Mouse (Mus musculus) neural tube, embryonic 15.5 days (tissue): ENCODE data around the gene Gskip. TPM values are rescaled to one million over a fixed set of nuclear protein-coding genes. Genes with fewer than 3 reads are reported as not detected.
A peak's percentile ranks its signal among the peaks of the same experiment; 100 is the strongest.

Experiments used
- ATAC-seq: fragments of 200-750 bp; cut with Nextera tagmentation; 2 replicates; pipeline ENCODE4 v1.8.0; 2017; ENCODE audit warnings: mild to moderate bottlenecking, moderate TSS enrichment, moderate library complexity; ENCODE audit not compliant: low FRiP score
- H3K27ac ChIP-seq: fragments of 300-500 bp; sonication (generic); replicated peaks from 2 replicates; pipeline ENCODE4 v1.5.1; 2015; ENCODE audit warnings: mild to moderate bottlenecking, inconsistent platforms
- H3K27me3 ChIP-seq: fragments of 300-500 bp; sonication (generic); replicated peaks from 2 replicates; pipeline ENCODE4 v1.6.1; 2015; ENCODE audit warnings: inconsistent platforms
- H3K36me3 ChIP-seq: fragments of 300-500 bp; sonication (generic); 2 replicates; pipeline ENCODE4 v1.6.1; 2015; ENCODE audit warnings: inconsistent platforms
- H3K4me1 ChIP-seq: fragments of 300-500 bp; sonication (generic); 2 replicates; pipeline ENCODE4 v1.6.1; 2015; ENCODE audit warnings: inconsistent platforms
- H3K4me2 ChIP-seq: fragments of 300-500 bp; sonication (generic); 2 replicates; pipeline ENCODE4 v1.6.1; 2015; ENCODE audit warnings: inconsistent platforms, mild to moderate bottlenecking, moderate library complexity
- H3K4me3 ChIP-seq: fragments of 300-500 bp; sonication (generic); replicated peaks from 2 replicates; pipeline ENCODE4 v1.5.1; 2015; ENCODE audit warnings: mild to moderate bottlenecking, inconsistent platforms
- H3K9ac ChIP-seq: fragments of 300-500 bp; sonication (generic); replicated peaks from 2 replicates; pipeline ENCODE4 v1.6.1; 2015; ENCODE audit warnings: mild to moderate bottlenecking, inconsistent platforms
- H3K9me3 ChIP-seq: fragments of 300-500 bp; sonication (generic); replicated peaks from 2 replicates; pipeline ENCODE4 v1.6.1; 2016; ENCODE audit warnings: inconsistent platforms
- WGBS: fragments of 180-500 bp; shearing (Covaris S2); methylation state at CpG from one replicate; pipeline ENCODE4 v1.1.7; 2015; ENCODE audit warnings: mixed read lengths; 5-methylcytosine and 5-hydroxymethylcytosine counted together
- polyA plus RNA-seq: library from polyadenylated mRNA; unstranded; fragments of >200 nt; fragmentation: Nextera tagmentation; extraction: Ambion mirVana; gene quantifications from 2 replicates; pipeline ENCODE4 v1.2.1, GENCODE M21; 2015

Gene Gskip
- polyA plus RNA-seq, 1 experiment from 2014 or later = 27.6 TPM

DNA sequence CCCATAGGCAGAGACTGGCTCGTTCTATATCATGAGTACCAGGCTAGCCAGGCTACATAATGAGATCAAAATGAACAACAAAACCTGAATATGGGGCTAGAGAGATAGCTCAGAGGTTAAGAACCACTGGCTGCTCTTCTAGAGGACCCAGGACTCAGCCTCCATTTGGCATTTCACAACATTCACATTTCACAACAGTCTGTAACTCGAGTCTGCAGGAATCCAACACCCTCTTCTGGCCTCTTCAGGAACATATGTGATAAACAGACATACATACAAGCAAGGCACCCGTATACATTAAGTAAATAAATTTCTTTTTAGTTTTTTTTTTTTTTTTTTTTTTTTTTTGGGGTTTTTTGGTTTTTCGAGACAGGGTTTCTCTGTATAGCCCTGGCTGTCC is 3.9 kb downstream of the Gskip start:
- Histone ChIP-seq H3K4me1 (peaks cover 24% of the 10 kb centered on the region), H3K9me3 (no peaks in the 10 kb centered on the region), H3K4me3 (no peak overlapping the region), H3K4me2 (no peak overlapping the region), H3K27me3 (no peaks in the 10 kb centered on the region), H3K9ac (no peak overlapping the region), H3K27ac (no peak overlapping the region), H3K36me3 (peaks cover 26% of the 10 kb centered on the region)
- WGBS = 93% methylated on average over 3 of the region's 4 CpGs
- no peak for ATAC-seq

DNA sequence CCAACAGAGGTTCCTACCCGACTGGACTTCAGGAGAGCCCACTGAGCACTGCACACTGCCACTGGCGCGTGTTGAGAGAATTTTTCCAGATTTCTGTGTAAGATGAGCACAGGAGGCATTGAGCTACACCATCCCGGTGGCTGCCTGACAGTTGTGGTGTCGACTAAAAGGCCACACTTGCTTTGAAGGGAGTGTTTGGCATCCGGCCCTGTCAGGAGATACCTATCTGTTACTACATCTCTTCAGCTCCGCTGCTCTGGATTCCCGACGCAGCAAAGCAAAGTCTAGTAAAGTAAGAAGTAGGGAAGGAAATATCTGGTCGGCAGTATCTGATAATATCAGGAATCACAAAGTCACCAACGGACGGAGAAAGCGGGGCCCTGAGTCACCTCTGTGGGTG is 4.8 kb downstream of the Gskip start:
- no peak for ATAC-seq
- Histone ChIP-seq H3K27me3 (no peaks in the 10 kb centered on the region), H3K27ac (no peak overlapping the region), H3K36me3 (peaks cover 30% of the 10 kb centered on the region), H3K4me2 (no peak overlapping the region), H3K4me1 (peaks cover 19% of the 10 kb centered on the region), H3K4me3 (no peak overlapping the region), H3K9ac (no peak overlapping the region), H3K9me3 (no peaks in the 10 kb centered on the region)
- WGBS = 96% methylated on average over 13 of the region's 13 CpGs

DNA sequence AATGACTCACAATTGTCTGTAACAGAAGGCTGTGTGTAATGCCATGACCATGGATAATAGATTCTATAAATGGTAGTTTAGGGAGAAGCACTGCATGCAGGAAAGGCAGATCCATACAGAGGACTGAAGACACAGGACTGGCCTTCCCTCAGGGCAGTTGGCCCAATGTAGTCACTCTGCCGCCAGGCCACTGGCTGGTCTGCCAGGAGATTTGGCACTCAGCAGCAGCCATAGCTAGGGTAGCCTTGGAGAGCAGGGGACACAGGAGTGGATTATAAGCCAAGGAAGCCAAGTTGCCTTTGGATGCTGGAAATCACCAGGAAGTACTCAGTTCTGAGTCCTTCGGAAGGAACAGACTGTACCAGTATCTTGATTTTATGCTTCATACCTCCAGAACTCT is 9.4 kb downstream of the Gskip start:
- Histone ChIP-seq H3K9me3 (no peaks in the 10 kb centered on the region), H3K27ac (no peak overlapping the region), H3K4me3 (no peak overlapping the region), H3K4me1 (0 out of 2 replicates have a peak, but pooled peaks cover 3% of the 10 kb centered on the region), H3K36me3 (peaks cover 31% of the 10 kb centered on the region), H3K4me2 (no peak overlapping the region), H3K27me3 (no peaks in the 10 kb centered on the region), H3K9ac (no peak overlapping the region)
- WGBS = 98% methylated on average over 2 of the region's 2 CpGs
- ATAC-seq = no peak

DNA sequence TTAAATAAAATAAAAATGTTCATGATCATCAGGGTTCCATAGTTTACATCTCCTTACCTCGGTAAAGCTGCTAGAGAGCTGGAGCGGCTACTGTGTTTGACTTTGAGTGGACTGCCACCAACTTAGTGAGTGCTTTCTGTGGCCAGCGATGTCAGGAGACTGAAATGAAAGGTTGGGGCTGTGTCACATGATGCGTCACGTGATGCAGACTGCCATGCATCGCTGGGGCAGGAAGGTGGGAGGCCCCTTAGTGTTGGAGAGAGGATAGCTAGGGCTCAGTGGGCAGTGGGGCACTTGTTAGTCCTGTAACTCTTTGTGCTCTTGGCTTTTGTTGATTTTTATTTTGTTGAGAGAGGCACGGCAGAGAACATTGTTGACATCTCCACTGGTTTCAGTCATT is 11.2 kb downstream of the Gskip start:
- H3K27me3 ChIP-seq = no peaks in the 10 kb centered on the region
- H3K4me3 ChIP-seq = no peak overlapping the region
- no peaks in the 10 kb centered on the region for H3K9me3 ChIP-seq
- 82% methylated on average over 7 of the region's 7 CpGs for WGBS
- H3K36me3 ChIP-seq = peaks cover 29% of the 10 kb centered on the region
- no peak overlapping the region for H3K4me2 ChIP-seq
- no peak overlapping the region for H3K27ac ChIP-seq
- ATAC-seq = no peak
- H3K4me1 ChIP-seq = 0 out of 2 replicates have a peak, but pooled peaks cover 3% of the 10 kb centered on the region
- no peak overlapping the region for H3K9ac ChIP-seq

DNA sequence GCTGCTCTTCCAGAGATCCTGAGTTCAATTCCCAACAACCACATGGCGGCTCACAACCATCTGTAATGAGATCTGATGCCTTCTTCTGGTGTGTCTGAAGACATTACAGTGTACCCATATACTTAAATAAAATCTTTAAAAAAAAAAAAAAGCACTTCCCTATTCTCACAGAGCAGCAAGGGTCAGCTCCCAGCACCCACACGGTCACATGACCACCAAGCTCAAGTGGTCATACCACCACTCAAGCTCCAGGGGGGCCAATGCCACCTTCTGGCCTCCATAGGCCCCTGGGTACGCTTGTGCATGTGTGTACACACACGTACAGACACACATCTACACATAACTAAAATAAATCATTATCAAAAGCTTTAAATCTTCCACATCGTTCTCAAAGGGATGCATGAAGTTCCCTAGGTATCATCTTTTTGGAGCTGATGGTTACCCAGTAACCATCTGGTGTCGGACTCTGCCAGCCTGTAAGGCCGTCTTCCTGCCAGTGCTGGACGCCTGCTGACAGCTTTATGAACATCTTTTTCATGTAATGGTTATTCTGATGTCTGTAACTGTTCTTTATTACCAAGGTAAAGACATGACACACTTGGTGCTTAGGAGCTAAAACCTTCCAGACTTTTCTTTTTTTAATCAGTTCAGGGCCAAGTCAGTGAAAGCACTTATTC is 12.6 kb downstream of the Gskip start:
- Histone ChIP-seq H3K27ac (no peak overlapping the region), H3K4me2 (no peak overlapping the region), H3K36me3 (peaks cover 34% of the 10 kb centered on the region), H3K9me3 (no peaks in the 10 kb centered on the region), H3K27me3 (no peaks in the 10 kb centered on the region), H3K4me3 (no peak overlapping the region), H3K4me1 (0 out of 2 replicates have a peak, but pooled peaks cover 3% of the 10 kb centered on the region), H3K9ac (no peak overlapping the region)
- 81% methylated on average over 8 of the region's 8 CpGs for WGBS
- no peak for ATAC-seq

DNA sequence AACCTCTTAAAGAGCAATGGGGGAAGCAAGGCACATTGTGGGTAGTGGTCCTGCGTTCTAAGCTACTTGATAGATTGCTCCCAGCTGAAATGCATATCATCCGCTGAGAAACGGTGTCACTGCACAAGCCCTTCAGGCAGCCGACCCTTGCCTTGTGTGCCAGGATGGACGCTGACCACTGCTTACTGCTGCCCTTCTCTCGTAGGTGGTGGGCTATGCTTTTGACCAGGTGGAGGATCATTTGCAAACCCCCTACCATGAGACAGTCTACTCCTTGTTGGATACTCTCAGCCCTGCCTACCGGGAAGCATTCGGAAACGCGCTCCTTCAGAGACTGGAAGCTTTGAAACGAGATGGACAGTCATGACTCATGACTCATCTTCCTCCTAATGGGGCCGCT is 15.8 kb downstream of the Gskip start:
- H3K27ac ChIP-seq = no peak overlapping the region
- no peak overlapping the region for H3K4me3 ChIP-seq
- 90% methylated on average over 12 of the region's 12 CpGs for WGBS
- H3K9ac ChIP-seq = no peak overlapping the region
- H3K9me3 ChIP-seq = no peaks in the 10 kb centered on the region
- no peaks in the 10 kb centered on the region for H3K27me3 ChIP-seq
- H3K4me2 ChIP-seq = no peak overlapping the region
- no peak for ATAC-seq
- 0 out of 2 replicates have a peak, but pooled peaks cover 3% of the 10 kb centered on the region for H3K4me1 ChIP-seq
- peaks cover 24% of the 10 kb centered on the region for H3K36me3 ChIP-seq

DNA sequence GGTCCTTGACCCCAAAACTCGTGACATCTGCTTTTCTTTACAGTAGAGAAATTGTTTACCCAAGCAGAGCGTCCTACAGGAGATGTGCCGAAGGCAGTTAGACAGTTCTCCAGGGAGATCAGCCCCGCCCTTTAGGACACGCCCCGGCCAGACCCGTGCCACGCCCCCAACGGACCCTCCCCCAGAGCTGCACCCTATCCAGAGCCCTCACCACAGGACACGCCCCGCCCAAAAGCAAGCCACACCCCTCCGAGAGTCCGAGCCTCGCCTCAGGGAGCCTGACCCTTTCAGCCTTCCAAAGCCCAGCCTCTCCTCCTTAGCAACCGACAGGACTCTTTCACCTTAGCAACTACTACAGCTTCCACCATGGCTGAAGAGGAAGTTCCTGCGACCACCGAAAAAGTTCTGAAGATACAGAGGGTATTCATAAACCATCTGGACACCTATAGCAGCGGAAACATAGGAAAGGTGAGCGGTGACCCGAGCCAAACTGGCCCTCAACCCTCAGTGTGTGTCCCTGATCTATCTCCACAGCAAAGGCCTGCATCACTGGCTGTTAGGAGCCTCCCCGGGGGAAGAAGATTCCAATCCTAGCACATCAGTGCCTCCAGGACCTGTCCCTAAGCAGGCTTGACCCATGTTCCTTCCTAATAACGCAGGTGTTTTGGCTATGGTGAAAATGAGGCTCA is 21.3 kb downstream of the Gskip start, which contains the start of gene Ak7:
Gene Ak7, plus strand, starts transcription at position 178 of the 689 bp plus-strand sequence.
- H3K4me1 ChIP-seq = 0 out of 2 replicates have a peak, but pooled peaks cover 3% of the 10 kb centered on the region
- no peak for ATAC-seq
- 10% methylated on average over 22 of the region's 22 CpGs for WGBS
- no peak within 1 kb of the TSS for H3K4me3 ChIP-seq
- peak within 1 kb of the TSS; percentile 34 for H3K4me2 ChIP-seq
- H3K27me3 ChIP-seq = no peaks in the 10 kb centered on the region
- H3K36me3 ChIP-seq = peaks cover 15% of the 10 kb centered on the region
- H3K27ac ChIP-seq = no peak within 1 kb of the TSS
- no peaks in the 10 kb centered on the region for H3K9me3 ChIP-seq
- no peak within 1 kb of the TSS for H3K9ac ChIP-seq

DNA sequence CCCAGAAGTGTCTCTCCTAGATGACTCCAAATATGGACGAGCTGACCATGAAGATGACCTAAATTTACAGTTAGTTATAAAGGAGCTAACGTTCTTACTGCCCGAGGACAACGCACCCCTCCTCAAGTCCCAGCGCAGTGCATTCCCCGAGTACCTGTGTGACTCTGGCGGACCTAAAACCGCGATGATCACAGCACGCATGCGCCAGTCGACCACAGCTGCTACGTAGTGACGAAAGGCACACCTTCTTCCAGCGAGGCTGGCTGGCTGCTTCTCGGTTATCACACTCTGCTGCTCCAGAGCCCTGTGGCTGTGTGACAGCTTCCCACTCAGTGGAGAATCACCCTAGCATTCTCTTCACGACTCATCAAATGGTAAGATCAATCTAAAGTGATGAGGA is 34.0 kb downstream of the Gskip start:
- no peaks in the 10 kb centered on the region for H3K36me3 ChIP-seq
- no peak overlapping the region for H3K27ac ChIP-seq
- H3K9ac ChIP-seq = no peak overlapping the region
- no peak for ATAC-seq
- peak overlapping the region; percentile 30 for H3K4me2 ChIP-seq
- H3K9me3 ChIP-seq = no peaks in the 10 kb centered on the region
- no peak overlapping the region; the same call in 1 of the 2 replicates for H3K4me3 ChIP-seq
- no peaks in the 10 kb centered on the region for H3K27me3 ChIP-seq
- H3K4me1 ChIP-seq = peaks cover 10% of the 10 kb centered on the region
- 71% methylated on average over 17 of the region's 17 CpGs for WGBS

DNA sequence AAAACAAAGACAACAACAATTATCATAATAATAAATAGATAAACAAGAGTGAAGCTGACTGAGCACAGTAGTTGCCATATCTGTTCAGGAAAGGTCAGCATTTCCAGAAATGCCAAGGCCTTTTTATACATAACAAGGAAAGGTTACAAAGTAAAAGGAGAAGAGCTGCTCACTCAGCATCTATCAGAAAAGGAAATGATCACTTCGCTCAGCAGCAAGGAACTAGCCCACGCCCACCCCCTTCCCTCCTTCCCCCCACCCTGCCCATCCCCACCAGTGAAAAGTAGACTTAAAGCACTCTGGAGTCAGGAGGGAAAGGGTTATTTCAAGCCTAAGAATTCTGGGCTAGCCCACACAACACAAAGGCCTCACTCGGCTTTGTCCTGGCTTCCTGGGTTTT is 35.6 kb downstream of the Gskip start:
- no peaks in the 10 kb centered on the region for H3K9me3 ChIP-seq
- no peak overlapping the region for H3K9ac ChIP-seq
- no peaks in the 10 kb centered on the region for H3K36me3 ChIP-seq
- no peaks in the 10 kb centered on the region for H3K27me3 ChIP-seq
- no peak overlapping the region for H3K4me3 ChIP-seq
- WGBS = 70% methylated on average over 3 of the region's 3 CpGs
- ATAC-seq = no peak
- H3K4me2 ChIP-seq = no peak overlapping the region
- H3K4me1 ChIP-seq = peaks cover 10% of the 10 kb centered on the region
- no peak overlapping the region for H3K27ac ChIP-seq

DNA sequence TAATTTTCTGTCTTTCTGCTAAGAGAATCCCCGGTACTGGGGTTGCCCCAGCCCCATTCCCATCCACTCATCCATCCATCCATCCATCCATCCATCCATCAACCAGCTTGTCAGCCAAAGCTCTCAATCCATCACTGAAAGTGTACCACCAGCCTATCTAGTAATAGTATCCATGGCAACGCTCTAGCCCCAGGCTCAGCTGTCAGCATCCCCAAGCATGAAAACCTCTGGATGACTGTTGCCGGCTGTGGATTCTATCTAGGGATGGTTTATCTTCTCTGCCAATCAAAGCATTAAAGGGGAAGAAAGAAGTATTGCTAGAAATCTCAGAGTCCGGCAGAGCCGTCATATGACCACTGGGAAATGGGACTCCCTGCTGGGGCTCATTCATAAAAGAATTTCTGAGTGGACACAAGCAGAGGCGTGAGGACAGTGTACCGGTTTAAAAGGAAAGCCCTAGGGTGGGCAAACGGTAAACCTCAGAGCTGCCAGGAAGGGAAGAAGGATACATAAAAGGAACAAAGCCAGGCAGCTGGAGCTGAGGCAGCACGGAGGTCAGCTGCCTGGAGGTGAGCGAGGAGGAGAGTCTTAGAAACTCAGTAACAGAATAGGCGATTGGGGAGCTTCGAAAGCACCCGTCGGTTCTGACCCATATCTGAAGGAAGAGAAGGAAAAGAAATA is 37.0 kb downstream of the Gskip start:
- Histone ChIP-seq H3K4me1 (peaks cover 10% of the 10 kb centered on the region), H3K27me3 (no peaks in the 10 kb centered on the region), H3K4me3 (no peak overlapping the region), H3K9me3 (no peaks in the 10 kb centered on the region), H3K36me3 (no peaks in the 10 kb centered on the region), H3K27ac (peak overlapping the region; percentile 58), H3K4me2 (peak overlapping the region; percentile 9; the same call in 1 of the 2 replicates), H3K9ac (no peak overlapping the region)
- ATAC-seq = no peak
- 36% methylated on average over 14 of the region's 14 CpGs for WGBS

DNA sequence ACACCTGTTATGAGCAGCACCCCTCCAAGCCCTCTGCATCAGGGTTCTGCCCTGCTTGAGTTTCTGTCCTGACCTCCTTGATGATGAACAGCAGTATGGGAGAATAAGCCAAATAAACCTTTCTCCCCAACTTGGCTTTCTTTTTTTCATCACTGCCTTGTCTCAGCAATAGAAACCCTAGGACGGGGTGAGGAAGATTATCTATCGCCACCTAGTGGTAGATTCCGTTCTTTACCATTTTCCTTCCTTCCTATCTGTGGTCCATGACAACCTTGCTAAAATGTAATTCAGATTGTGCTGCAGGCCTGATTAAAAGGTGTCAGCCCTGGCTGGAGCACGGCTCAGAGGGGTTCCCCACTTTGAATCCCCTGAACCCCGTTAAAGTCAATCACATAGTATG is 38.0 kb downstream of the Gskip start:
- H3K4me3 ChIP-seq = no peak overlapping the region
- H3K4me1 ChIP-seq = peaks cover 10% of the 10 kb centered on the region
- WGBS = 3% methylated on average over 5 of the region's 5 CpGs
- no peak overlapping the region for H3K9ac ChIP-seq
- H3K4me2 ChIP-seq = no peak overlapping the region
- no peaks in the 10 kb centered on the region for H3K9me3 ChIP-seq
- H3K27me3 ChIP-seq = no peaks in the 10 kb centered on the region
- peak; percentile 53; the same call in 1 of the 2 replicates for ATAC-seq
- no peak overlapping the region for H3K27ac ChIP-seq
- H3K36me3 ChIP-seq = no peaks in the 10 kb centered on the region

DNA sequence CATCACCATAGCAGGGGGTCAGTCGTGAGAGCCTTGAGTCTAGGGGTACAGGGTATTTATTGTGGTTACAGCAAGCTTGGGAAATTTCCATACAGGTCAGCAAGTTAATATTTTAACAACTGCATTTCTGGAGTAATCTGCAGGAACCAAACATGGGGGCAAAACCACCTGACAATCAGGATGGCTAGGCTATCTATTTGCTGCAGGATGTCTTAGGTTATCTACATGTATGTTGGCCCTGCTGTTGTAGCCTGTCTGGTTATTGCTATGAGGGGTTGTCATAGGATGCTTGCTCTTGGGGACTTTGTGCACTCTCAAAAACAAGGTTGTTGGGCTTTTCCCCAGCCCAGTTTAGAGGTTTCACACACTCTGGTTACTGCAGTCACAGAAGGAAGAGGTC is 40.0 kb downstream of the Gskip start:
- H3K9ac ChIP-seq = no peak overlapping the region
- no peak for ATAC-seq
- no peaks in the 10 kb centered on the region for H3K27me3 ChIP-seq
- WGBS = 57% methylated on average over 1 of the region's 1 CpGs
- H3K36me3 ChIP-seq = no peaks in the 10 kb centered on the region
- H3K9me3 ChIP-seq = no peaks in the 10 kb centered on the region
- no peak overlapping the region for H3K4me3 ChIP-seq
- H3K4me2 ChIP-seq = no peak overlapping the region
- peaks cover 10% of the 10 kb centered on the region for H3K4me1 ChIP-seq
- no peak overlapping the region for H3K27ac ChIP-seq
